Comparison of ENCODE assay signal across 8 mouse cellular contexts in genomic region chr16:34440994-34441414, GRCm38 (mm10).
DNase-seq lines count a peak whose midpoint lies in the region; ATAC-seq and TF ChIP-seq lines count a peak whose summit lies in the region.

No protein-coding gene starts in this region.

- 25% methylated on average over 4 of the region's 4 CpGs for WGBS in forebrain, embryonic 15.5 days
- 59% methylated on average over 4 of the region's 4 CpGs for WGBS in midbrain, embryonic 10.5 days
- WGBS in stomach, postnatal 0 days = 18% methylated on average over 4 of the region's 4 CpGs

- no peak overlapping the region for H3K9ac ChIP-seq in forebrain, embryonic 15.5 days (replicated peaks)
- no peak overlapping the region for H3K9ac ChIP-seq in stomach, postnatal 0 days (ENCODE audit: low read length)

- H3K36me3 ChIP-seq in forebrain, embryonic 15.5 days = no peaks in the 10 kb centered on the region
- H3K36me3 ChIP-seq in midbrain, embryonic 10.5 days = no peaks in the 10 kb centered on the region
- H3K36me3 ChIP-seq in stomach, postnatal 0 days (ENCODE audit: control insufficient read depth, insufficient read depth, low read length) = no peaks in the 10 kb centered on the region

- intact Hi-C loops in heart, postnatal 14 days (cut with DNase I) = no loop called here

- TF ChIP-seq EP300 in stomach, postnatal 0 days (optimal IDR thresholded peaks at IDR 0.05) = no peak

- peak; percentile 76 for ATAC-seq in forebrain, embryonic 15.5 days (replicated peaks)
- peak; percentile 92 for ATAC-seq in stomach, postnatal 0 days (ENCODE audit: low FRiP score, low TSS enrichment)

- H3K27ac ChIP-seq in forebrain, embryonic 15.5 days (replicated peaks) = peak overlapping the region; percentile 69
- H3K27ac ChIP-seq in midbrain, embryonic 10.5 days (replicated peaks) = 0 out of 2 replicates have a peak overlapping the region, but pooled peaks have one; percentile 38
- H3K27ac ChIP-seq in stomach, postnatal 0 days (replicated peaks) = peak overlapping the region; percentile 67

- H3K27me3 ChIP-seq in forebrain, embryonic 15.5 days = no peaks in the 10 kb centered on the region
- H3K27me3 ChIP-seq in midbrain, embryonic 10.5 days (ENCODE audit: low read depth, poor library complexity, severe bottlenecking) = no peaks in the 10 kb centered on the region
- no peaks in the 10 kb centered on the region for H3K27me3 ChIP-seq in stomach, postnatal 0 days (ENCODE audit: control insufficient read depth, insufficient read depth, low read length)

- no peaks in the 10 kb centered on the region for H3K9me3 ChIP-seq in forebrain, embryonic 15.5 days
- no peaks in the 10 kb centered on the region for H3K9me3 ChIP-seq in midbrain, embryonic 10.5 days (replicated peaks)
- H3K9me3 ChIP-seq in stomach, postnatal 0 days (ENCODE audit: control insufficient read depth, low read length) = no peaks in the 10 kb centered on the region

- peaks cover 23% of the 10 kb centered on the region for H3K4me1 ChIP-seq in forebrain, embryonic 15.5 days
- peaks cover 18% of the 10 kb centered on the region for H3K4me1 ChIP-seq in midbrain, embryonic 10.5 days
- H3K4me1 ChIP-seq in stomach, postnatal 0 days (replicated peaks; ENCODE audit: control insufficient read depth, insufficient read depth) = peaks cover 4% of the 10 kb centered on the region; the same call in 1 of the 2 replicates

- peak; percentile 73 for DNase-seq in 3134 (ENCODE audit: extremely low read depth, insufficient read length, low spot score)
- DNase-seq in adrenal gland, postnatal 14 days = peak; percentile 78
- peak; percentile 87 for DNase-seq in heart, postnatal 14 days
- DNase-seq in kidney, postnatal 36 days = peak; percentile 79 to 86
- no peak for DNase-seq in midbrain, embryonic 10.5 days (ENCODE audit: low spot score)
- peak; percentile 75 for DNase-seq in stomach, postnatal 0 days (ENCODE audit: low spot score)
- no peak for DNase-seq in spleen, postnatal 4 days (ENCODE audit: low spot score in 2 of 2)

- H3K4me2 ChIP-seq in forebrain, embryonic 15.5 days (replicated peaks) = no peak overlapping the region
- no peak overlapping the region for H3K4me2 ChIP-seq in stomach, postnatal 0 days (replicated peaks; ENCODE audit: low read depth)

- TF ChIP-seq CTCF in stomach, postnatal 0 days (IDR thresholded peaks at IDR 0.05; ENCODE audit: low read depth) = 0 out of 2 replicates have a peak, but pooled peaks have one; percentile 12

- no peak overlapping the region for H3K4me3 ChIP-seq in forebrain, embryonic 15.5 days
- H3K4me3 ChIP-seq in midbrain, embryonic 10.5 days = no peak overlapping the region
- no peak overlapping the region for H3K4me3 ChIP-seq in stomach, postnatal 0 days (ENCODE audit: low read depth, low read length)

Comparison
In these comparisons a context has a peak if more than half of its experiments do, and no peak if none do; other contexts are left out.
1. DNase-seq: peak in 3134 (single experiment), adrenal gland, postnatal 14 days (single experiment), heart, postnatal 14 days (2 of 2), kidney, postnatal 36 days (2 of 2) and stomach, postnatal 0 days (single experiment); none in midbrain, embryonic 10.5 days (single experiment) and spleen, postnatal 4 days (0 of 2).
2. Peak in every context shown above with its lines, with median percentiles within 50 percentile points of each other: H3K27ac ChIP-seq.